Mouse (Mus musculus) regulatory T cell (primary cell): ENCODE data around the gene Ablim1.

Experiments used
- in situ Hi-C: fragments of 300-600 bp; cut with MboI, MseI; formaldehyde crosslinking; loops from one replicate; pipeline ENCODE4 v1.15.1; 2025; ENCODE audit warnings: high pct_unique_total_duplicates

The Ablim1 gene

GRCm38 (mm10) chr19:57026501-57026900 lies 288.2 kb downstream of the Ablim1 start:
- in situ Hi-C loops, result loop anchor here (5.0 to 25.0 kb wide), 2 partner anchors 104 to 586 kb away; partner anchors contain the start of gene Atrnl1

DNA sequence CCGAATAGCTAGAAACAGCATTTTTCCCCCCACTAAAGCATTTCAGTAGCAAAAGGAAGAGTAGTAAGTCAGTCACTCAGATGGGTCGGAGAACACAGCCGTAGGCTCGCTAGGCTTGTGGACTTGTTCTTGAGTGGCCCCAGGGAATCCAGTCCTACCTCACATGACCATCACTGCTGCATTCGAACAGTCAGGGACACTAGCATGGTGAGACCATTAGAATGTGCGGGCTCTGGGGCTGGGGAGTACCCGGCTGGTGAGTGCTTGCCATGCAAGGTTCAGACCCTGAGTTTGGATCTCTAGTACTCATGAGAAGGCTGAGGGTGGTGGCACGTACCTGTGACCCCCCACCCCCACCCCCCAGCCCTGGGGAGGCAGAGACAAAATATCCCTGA lies 296.9 kb downstream of the Ablim1 start:
- in situ Hi-C loops, result no loop called here

DNA sequence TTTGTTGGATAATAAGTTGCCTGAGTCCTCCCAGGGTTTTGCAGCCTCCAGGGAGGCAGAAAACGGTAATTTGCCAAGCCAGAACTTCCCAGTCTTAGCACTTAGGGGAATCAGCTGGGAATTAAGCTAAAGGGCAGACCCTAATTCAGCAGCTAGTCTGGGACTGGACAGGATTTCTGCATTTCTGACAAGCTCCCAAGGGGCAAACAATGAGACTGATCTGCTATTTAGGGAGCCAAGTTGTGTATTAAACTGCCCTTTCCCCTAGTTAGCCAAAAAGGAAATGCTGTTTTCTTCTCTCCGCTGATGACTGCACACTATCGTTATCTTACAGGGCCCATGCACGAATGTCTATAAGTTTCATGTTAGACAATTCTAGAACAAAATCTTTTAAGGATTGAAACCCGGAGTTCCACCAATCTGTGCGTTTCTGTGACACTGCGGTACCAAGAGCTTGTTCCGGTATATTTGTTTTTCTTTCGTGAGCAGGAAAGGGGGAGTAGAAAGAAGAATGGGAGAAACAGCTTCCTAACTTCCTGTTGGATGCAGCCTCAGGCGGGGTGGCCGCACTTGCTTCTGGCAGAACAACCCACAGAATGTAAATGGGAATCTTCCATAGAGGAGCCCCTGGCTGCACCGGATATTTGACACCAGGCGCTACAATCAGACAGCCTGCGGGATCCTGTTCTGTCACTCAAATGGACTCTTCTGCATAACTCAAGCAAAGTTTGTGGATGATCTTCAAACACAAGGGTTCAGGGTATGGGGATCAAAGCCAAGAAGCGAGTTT lies 297.5 kb downstream of the Ablim1 start:
- in situ Hi-C loops, result no loop called here

DNA sequence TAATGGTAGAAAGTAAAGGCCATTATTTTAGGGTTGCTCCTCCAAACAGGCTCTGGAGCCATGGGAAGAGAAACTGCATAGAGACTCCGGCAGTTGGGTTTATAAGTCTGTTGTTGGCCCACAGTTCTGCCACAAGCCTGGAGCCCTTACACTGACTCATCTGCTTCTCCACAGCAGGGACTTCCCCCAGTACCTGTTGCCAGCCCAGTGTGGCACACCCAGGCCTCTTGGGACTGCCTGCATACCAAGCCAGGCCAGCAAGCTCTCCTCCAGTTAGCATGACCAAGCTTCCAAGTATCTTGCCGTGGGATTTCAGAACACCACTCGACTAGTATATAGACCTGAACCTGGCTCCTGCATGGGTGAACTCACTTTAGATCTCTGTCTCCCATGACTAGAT lies 299.9 kb downstream of the Ablim1 start:
- in situ Hi-C loops, result no loop called here

DNA sequence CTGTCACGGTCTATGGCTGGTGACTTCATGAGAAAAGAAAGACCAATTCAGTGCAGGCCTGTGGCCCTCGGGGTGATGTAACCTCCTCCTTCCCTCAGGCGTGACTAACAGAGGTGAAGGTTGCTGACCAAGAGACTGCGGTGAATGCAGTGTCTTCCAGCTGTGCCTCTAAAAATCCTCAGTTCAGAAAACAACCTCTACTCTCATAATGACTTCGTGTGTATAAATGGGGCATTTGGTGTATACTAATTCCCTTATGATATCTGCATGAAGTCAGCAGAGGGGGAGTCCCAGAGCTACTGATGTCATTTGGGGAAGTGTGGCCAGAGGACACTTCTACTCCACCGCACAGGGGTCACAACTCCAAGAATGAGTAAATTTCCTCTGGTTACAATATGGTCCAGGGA lies 301.4 kb downstream of the Ablim1 start:
- in situ Hi-C loops, result no loop called here

- in situ Hi-C loops, result no loop called here
These were observed 302.7 kb downstream of the Ablim1 start for GRCm38 (mm10) chr19:57012068-57012467.

GRCm38 (mm10) chr19:57010064-57010463 lies 304.7 kb downstream of the Ablim1 start:
- in situ Hi-C loops, result no loop called here

- in situ Hi-C loops, result no loop called here
These were observed 305.1 kb downstream of the Ablim1 start for GRCm38 (mm10) chr19:57009653-57010052.

DNA sequence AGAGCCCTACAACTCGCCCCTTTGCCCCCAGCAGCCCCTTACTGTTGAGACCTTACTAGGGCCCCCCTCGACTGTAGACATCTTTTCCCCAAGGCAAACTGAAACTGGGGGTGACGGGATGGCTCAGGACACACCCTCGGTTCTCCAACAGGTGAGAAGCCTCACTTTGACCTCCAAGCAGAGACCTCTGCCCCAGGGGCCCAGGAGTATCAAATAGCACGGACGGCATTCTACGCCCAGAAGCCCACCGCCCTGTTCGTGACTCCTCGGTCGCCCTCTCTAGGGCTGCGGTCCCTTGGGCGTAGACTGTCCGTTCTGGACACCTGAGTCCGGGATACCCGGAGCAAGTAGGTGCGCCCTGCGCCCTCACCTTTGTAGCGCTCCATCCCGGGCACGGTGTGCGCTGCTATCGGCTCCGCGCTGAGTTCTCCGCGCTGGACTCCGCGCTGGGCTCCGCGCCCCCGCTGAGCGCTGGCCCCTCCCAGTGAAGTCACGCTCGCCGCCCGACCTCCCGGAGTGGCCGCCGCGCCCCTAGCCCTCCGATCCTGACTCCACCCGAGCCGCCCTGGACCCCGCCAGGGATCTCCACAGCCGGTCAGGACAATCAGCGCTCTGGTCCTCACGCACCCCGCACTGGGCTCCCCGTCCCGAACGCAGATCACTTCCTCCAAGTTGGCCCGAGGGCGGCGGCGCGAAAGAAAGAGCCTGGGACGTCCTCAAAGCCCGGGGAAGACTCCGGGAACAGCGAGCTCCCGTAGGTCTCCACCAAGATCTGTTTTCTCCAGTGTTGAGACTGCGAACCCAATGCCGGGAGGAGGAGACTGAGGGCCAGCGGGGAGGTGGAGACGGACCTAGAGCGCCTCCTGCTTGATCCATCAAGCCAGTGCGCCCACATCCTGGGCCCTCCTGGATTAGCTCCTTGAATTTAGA lies 306.7 kb downstream of the Ablim1 start, which contains the start of gene Afap1l2:
Gene Afap1l2, minus strand, starts transcription at position 448 of the 930 bp plus-strand sequence.
- in situ Hi-C loops, result no loop called here

DNA sequence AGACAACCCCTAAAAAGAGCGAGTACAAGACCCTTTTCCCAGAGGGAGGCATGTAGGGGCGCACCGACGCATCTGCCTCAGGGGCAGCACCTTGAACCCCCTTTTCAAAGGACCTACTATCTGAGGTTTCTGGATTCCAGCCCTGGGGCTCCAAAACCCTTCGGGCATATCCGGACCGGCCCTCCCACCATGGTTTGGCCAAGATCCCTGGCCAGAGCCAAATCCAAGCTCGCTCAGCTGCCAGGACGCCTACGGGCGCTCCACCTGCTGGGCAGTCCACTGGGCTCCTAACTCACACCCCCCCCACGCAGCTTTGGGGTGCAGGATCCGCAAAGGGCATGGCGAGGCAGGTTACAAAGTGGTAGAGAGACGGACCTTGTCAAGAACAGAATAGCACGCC lies 307.4 kb downstream of the Ablim1 start:
- in situ Hi-C loops, result no loop called here

DNA sequence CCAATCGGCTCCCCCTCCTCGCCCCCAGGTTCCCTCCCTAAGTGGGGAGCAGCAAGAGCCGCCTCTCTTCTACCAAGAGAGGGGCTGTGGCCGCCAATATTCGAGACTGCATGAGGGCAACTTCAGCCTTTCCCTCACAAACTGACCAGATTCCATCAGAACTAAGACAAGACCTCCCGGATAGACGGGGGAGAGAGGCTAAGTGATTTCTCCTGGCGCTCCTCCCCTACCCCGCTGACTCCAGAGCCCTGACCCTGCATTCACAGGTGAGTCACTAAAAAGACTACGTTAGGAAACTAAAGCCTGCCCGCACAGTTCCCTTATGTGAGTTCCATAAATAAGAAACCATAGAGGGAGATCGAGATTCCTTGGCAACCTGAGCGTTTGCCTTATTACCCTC lies 307.9 kb downstream of the Ablim1 start:
- in situ Hi-C loops, result no loop called here

DNA sequence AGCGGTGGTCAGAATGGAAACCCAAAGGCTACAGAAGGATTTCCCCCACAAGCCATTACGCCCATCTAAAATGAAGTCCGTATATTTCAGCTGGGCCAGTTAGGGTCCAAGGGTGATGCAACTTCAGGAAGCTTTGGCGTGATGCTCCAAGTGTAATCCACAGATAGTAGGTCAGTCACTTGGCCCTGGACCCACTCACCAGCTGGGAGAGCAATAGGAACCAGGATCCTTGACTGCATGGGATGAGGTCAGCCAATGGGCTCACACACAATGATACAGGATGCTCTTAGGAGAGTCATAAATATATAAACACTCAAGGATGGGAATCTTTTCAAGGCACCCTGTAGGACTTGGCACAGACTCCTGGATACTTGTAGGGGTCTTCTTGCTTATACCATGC lies 309.7 kb downstream of the Ablim1 start:
- in situ Hi-C loops, result no loop called here

DNA sequence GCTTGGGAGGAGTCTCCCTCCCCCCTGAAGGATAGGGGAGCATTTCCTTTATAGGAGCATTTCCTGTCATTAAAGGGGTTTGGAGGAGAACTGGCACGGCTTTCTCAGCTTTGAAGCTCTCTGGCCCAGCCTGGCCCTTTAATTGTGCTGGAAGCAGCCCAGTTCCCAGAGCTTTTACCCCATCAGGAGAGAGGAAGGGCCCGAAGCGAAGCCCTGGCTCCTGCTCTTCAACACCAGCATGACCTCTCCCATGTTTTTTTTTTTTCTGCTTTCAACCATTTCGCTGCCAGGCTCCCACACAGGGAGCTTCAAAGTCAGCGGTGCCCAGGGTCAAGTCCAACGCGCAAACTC lies 311.3 kb downstream of the Ablim1 start:
- in situ Hi-C loops, result no loop called here

GRCm38 (mm10) chr19:57002741-57003459 lies 311.8 kb downstream of the Ablim1 start:
- in situ Hi-C loops, result no loop called here

GRCm38 (mm10) chr19:57001926-57002325 lies 312.8 kb downstream of the Ablim1 start:
- in situ Hi-C loops, result no loop called here

DNA sequence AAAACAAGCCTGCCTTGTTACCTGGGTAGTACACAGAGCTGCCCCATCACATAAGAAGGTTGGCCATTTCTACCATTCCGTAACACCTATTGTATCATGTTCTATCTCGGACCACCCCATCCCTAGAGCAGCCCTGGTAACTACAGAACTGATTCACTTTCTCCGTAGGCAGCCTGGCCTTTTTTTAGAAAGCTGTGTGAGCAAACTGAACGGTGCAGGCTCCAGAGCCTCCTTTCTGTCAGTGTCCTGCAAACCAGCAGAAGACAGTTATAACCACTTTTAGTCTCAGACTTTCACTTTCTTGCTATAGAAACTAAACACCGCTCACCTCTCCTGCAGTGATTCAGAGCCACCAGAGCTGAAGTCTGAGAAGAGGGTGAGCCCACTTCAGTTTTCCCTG lies 314.1 kb downstream of the Ablim1 start:
- in situ Hi-C loops, result no loop called here

DNA sequence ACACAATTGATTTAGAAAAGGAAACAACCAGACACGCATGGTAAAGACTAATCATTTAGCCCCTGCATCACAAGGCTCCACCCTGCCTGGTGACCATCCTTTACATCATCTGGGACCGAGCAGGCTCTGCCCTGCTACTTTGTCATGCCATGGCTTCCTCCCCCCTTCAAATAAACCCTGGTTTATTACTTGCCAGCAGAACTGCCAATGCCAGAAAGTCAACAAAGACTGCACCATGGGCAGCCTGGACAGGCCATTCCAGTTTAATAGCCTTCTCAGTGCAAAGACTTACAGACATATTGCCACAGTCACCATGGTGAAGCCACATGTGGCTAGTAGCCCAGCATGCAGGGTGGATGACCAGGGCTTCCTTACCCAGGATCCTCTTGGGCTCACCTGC lies 314.9 kb downstream of the Ablim1 start:
- in situ Hi-C loops, result no loop called here

DNA sequence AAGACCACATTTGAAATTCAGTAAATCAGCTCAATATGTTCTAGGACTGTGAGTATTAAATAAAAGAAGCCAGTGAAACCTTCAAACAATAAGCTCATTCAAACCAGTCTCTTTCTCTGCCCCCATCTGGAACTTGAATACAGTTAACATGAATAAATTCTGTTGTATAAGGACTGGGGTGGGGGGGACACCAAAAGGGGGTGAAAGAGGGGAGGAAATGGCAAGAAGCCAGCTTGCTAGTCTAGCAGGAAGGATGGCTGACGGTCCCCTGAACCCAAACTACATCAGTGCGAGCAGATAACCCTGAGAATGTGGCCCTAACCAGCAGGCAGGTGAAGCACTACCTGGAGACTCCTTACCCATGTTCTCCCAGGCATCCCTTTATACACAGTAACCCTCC lies 315.8 kb downstream of the Ablim1 start:
- in situ Hi-C loops, result no loop called here

GRCm38 (mm10) chr19:56998331-56998730 lies 316.4 kb downstream of the Ablim1 start:
- in situ Hi-C loops, result no loop called here

- in situ Hi-C loops, result no loop called here
These were observed 317.5 kb downstream of the Ablim1 start for GRCm38 (mm10) chr19:56997164-56997599.

GRCm38 (mm10) chr19:56995441-56995840 lies 319.3 kb downstream of the Ablim1 start:
- in situ Hi-C loops, result no loop called here

GRCm38 (mm10) chr19:56994653-56995052 lies 320.1 kb downstream of the Ablim1 start:
- in situ Hi-C loops, result no loop called here
